Mouse (Mus musculus) hindbrain, postnatal 0 days (tissue): ENCODE results near the gene Mfsd11. TPM values are rescaled to one million over a fixed set of nuclear protein-coding genes. Genes with fewer than 3 reads are reported as not detected.
A peak's percentile ranks its signal among the peaks of the same experiment; 100 is the strongest.

Source experiments
- ATAC-seq: fragments of 200-750 bp; cut with Nextera tagmentation; 2 replicates; pipeline ENCODE4 v1.8.0; 2017; ENCODE audit warnings: mild to moderate bottlenecking, moderate TSS enrichment, moderate library complexity
- DNase-seq: peaks from one replicate; pipeline ENCODE4 v3.0.0-alpha.2; 2015; ENCODE audit warnings: low spot score
- H3K27ac ChIP-seq: fragments of 300-500 bp; sonication (generic); 2 replicates; pipeline ENCODE4 v1.5.1; 2014; ENCODE audit warnings: mild to moderate bottlenecking
- H3K27me3 ChIP-seq: fragments of 300-500 bp; sonication (generic); 2 replicates; pipeline ENCODE4 v1.6.1; 2014; ENCODE audit warnings: low read length, mixed read lengths; ENCODE audit not compliant: insufficient read depth
- H3K36me3 ChIP-seq: fragments of 300-500 bp; sonication (generic); 2 replicates; pipeline ENCODE4 v1.6.1; 2014; ENCODE audit warnings: low read length, mixed read lengths; ENCODE audit not compliant: insufficient read depth
- H3K4me1 ChIP-seq: fragments of 300-500 bp; sonication (generic); 2 replicates; pipeline ENCODE4 v1.6.1; 2014; ENCODE audit warnings: antibody characterized with exemption, low read length, mixed read lengths; ENCODE audit not compliant: insufficient read depth
- H3K4me2 ChIP-seq: fragments of 300-500 bp; sonication (generic); 2 replicates; pipeline ENCODE4 v1.6.1; 2014; ENCODE audit warnings: low read depth, mild to moderate bottlenecking, low read length, moderate library complexity, mixed read lengths
- H3K4me3 ChIP-seq: fragments of 300-500 bp; sonication (generic); 2 replicates; pipeline ENCODE4 v1.5.1; 2014; ENCODE audit warnings: low read length
- H3K9ac ChIP-seq: fragments of 300-500 bp; sonication (generic); replicated peaks from 2 replicates; pipeline ENCODE4 v1.6.1; 2014; ENCODE audit warnings: mild to moderate bottlenecking, low read length, moderate library complexity, mixed read lengths
- H3K9me3 ChIP-seq: fragments of 300-500 bp; sonication (generic); 2 replicates; pipeline ENCODE4 v1.6.1; 2016; ENCODE audit warnings: low read length, mixed read lengths
- CTCF ChIP-seq: IDR thresholded peaks from 2 replicates; pipeline ENCODE4 v1.5.1; 2016; ENCODE audit warnings: antibody characterized with exemption, control low read depth, low read depth
- WGBS: fragments of 180-500 bp; shearing (Covaris S2); extraction: QIAGEN DNeasy Blood & Tissue Kit; methylation state at CpG from one replicate; pipeline ENCODE4 v1.1.7; 2014; 5-methylcytosine and 5-hydroxymethylcytosine counted together
- polyA plus RNA-seq: library from polyadenylated mRNA; unstranded; fragments of >200 nt; fragmentation: Nextera tagmentation; extraction: Ambion mirVana; gene quantifications from 2 replicates; pipeline ENCODE4 v1.2.1, GENCODE M21; 2015
- total RNA-seq: library from RNA; depleted of rRNA; stranded (reverse); fragments of >200 nt; gene quantifications from 2 replicates; pipeline ENCODE4 v1.2.3, GENCODE M21; 2014

Gene Mfsd11
- total and polyA plus RNA-seq, 2 experiments from 2014 or later, result 45.6 to 62.8 TPM

DNA sequence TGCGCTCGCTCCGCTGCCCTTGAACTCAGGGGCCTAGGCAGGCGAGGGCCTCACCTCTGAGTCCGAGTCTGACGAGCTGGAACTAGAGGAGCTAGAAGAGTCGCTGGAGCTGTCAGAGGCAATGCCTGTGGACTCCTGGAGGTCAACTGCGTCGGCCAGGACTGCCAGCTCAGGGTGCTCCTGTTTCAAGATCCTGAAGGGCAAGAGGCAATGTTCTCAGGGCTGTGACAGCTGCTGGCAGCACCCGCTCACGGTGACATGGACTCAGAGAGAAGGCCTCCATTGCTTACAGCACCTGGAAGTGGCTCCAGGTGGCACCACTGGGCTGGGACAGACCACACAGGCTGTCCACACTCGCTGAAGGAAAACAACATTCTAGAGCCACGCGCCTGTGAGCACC is 13.3 kb upstream of the Mfsd11 start:
- Histone ChIP-seq H3K36me3 (peaks cover 61% of the 10 kb centered on the region), H3K4me2 (no peak overlapping the region), H3K27me3 (no peaks in the 10 kb centered on the region), H3K27ac (no peak overlapping the region), H3K9ac (no peak overlapping the region), H3K4me3 (no peak overlapping the region), H3K4me1 (peaks cover 8% of the 10 kb centered on the region), H3K9me3 (no peaks in the 10 kb centered on the region)
- WGBS, result 89% methylated on average over 14 of the region's 14 CpGs
- ATAC-seq (no peak), DNase-seq (no peak)
- no peak for TF ChIP-seq CTCF

DNA sequence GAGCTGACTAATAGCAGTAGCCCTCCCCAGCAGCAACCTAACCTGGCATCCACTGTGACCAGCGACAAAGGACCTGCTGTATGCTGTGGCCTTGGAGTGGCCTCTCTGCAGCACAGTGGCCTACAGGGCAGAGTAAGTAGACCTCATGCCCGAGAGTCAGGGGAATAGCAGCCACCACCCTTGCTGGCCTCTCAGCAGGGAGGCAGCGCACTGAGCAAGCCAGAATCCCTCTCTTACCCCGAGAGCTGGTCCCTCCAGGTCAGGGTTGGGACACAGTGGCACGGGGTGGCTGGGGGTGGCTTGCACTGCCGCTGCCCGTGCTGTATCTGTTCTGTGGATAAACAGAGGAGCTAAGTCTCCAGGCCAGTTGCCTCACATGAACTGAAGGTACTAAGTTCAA is 12.6 kb upstream of the Mfsd11 start:
- Histone ChIP-seq H3K9me3 (no peaks in the 10 kb centered on the region), H3K27ac (no peak overlapping the region), H3K4me3 (no peak overlapping the region), H3K4me1 (peaks cover 8% of the 10 kb centered on the region), H3K27me3 (no peaks in the 10 kb centered on the region), H3K36me3 (peaks cover 55% of the 10 kb centered on the region), H3K9ac (no peak overlapping the region), H3K4me2 (no peak overlapping the region)
- DNase-seq, result no peak
- 68% methylated on average over 7 of the region's 7 CpGs for WGBS
- ATAC-seq, result no peak
- no peak for TF ChIP-seq CTCF

DNA sequence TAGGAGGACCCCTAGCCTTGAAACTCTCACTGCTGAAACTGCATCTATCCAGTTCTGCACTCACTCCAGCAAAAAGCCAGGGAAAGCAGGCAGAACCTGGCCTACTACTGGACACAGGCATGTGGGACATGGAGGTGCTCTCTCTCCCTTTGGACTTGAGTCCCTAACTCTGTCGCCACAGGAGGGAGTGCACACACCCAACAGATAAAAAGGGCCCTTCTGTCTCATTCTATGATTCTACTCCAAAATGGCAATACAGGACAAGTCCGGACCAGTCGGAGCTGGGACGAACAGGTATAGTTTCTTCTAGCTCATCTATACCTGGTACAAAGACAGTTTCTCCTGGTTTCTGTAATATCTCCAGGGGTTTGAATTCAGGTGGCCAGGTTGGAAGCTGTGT is 11.5 kb upstream of the Mfsd11 start:
- no peak for DNase-seq
- Histone ChIP-seq H3K9ac (no peak overlapping the region; the same call in 1 of the 2 replicates), H3K4me3 (no peak overlapping the region), H3K4me2 (peak overlapping the region; percentile 65), H3K27me3 (no peaks in the 10 kb centered on the region), H3K36me3 (peaks cover 44% of the 10 kb centered on the region), H3K9me3 (no peaks in the 10 kb centered on the region), H3K27ac (no peak overlapping the region), H3K4me1 (peaks cover 8% of the 10 kb centered on the region)
- no peak for TF ChIP-seq CTCF
- ATAC-seq, result no peak
- 85% methylated on average over 4 of the region's 4 CpGs for WGBS

DNA sequence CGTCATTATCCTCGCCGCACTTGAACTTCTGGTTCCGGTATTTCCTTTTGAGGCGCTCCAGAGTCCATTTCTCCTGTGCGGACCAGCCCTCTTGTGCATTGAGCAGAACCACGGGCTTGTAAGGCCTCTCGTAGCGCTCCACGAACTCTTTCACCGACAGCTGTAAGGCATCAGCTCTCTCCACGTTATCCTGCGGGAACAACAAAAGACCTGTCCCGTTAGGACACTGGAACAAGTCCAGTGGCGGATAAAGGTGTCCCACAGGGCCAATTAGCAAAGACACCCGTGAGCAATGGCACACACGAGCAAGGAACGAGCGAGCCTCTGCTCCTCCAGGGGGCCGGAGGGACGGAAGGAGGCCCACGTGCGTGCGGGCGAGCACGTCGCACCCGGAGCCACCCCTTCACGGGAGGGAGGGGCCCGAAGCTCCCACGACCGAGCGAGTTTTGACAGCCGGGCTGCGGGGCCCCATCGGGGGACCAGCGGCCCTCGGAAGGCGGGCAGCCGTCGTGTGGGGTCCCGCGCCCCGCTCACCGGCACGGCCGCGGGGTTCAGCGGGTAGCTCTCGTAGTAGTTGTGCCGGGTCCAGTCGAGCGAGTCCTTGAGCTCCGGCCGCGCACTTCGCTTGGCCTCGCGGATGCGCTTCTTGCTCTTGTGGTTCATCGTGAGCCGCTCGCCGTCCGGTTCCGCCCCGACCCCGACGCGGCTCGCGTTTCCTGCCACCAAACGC is 9.5 kb upstream of the Mfsd11 start:
- peak; percentile 48 for ATAC-seq
- peak; percentile 38; the same call in 1 of the 2 replicates for TF ChIP-seq CTCF
- under 1% methylated on average over 73 of the region's 73 CpGs for WGBS
- H3K27ac ChIP-seq, result peak overlapping the region; percentile 95
- peak; percentile 79 for DNase-seq
- H3K4me2 ChIP-seq, result peak overlapping the region; percentile 65
- no peaks in the 10 kb centered on the region for H3K27me3 ChIP-seq
- peak overlapping the region; percentile 88 for H3K4me3 ChIP-seq
- H3K4me1 ChIP-seq, result peaks cover 8% of the 10 kb centered on the region
- no peaks in the 10 kb centered on the region for H3K9me3 ChIP-seq
- H3K9ac ChIP-seq, result peak overlapping the region; percentile 77
- H3K36me3 ChIP-seq, result peaks cover 27% of the 10 kb centered on the region

DNA sequence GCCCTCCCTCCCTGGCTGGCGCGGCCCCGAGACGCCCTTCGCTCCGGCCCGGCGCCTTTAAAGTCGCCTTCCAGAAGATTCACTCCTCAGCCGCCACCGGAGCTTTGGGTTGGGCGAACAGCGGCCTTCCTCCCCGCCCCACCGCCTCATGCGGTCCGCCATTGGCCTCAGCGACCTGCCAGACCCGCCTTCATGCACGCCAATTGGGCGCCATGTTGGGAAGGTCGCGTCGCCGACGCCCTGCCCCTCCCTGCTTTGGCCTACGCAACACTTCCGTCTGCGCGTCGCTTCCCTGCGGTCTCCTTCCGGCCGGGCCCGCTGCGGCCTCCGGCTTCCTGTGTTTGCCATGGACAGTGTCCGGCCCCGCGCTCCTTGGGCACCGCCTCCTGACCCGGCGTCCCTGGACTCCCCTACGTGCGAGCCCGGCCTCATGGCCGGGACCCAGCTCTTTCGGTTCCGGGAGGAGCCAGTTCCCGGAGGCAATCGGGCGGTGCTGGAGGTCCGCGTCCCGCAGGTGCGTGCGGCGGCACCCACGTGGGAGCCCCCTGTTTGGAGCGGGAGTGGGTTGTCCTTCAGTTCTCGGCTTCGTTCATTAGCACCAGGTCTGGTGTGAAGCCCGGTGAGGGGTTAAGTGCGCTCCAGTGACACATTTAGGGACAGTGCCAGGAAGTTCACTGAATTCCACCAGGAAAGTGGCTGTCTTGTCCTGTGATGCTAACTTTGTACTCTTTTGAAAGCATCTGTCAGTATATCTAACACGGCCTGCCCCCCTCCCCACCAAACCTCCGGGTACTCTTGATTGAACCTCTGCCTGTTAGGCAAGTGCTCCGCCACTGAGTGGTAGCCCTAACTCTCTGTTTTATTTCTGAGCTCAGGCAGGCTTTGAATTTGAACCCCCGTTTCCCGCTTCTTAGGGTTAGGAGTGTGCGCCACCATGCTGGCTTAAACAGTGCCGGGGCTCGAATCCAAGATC is 8.7 kb upstream of the Mfsd11 start, which contains the start of the genes Mettl23 and Jmjd6:
Gene Mettl23, plus strand, starts transcription at position 18 of the 973 bp plus-strand sequence.
Gene Jmjd6, minus strand, starts transcription at position 189 of the 973 bp plus-strand sequence.
- WGBS, result 1% methylated on average over 72 of the region's 72 CpGs
- Histone ChIP-seq H3K4me1 (peaks cover 8% of the 10 kb centered on the region), H3K36me3 (peaks cover 18% of the 10 kb centered on the region), H3K9ac (peak within 1 kb of the TSS; percentile 77), H3K27ac (peak within 1 kb of the TSS; percentile 95), H3K9me3 (no peaks in the 10 kb centered on the region), H3K27me3 (no peaks in the 10 kb centered on the region), H3K4me2 (peak within 1 kb of the TSS; percentile 65), H3K4me3 (peak within 1 kb of the TSS; percentile 88)
- ATAC-seq (peak; percentile 98), DNase-seq (peak; percentile 98)
- no peak for TF ChIP-seq CTCF

DNA sequence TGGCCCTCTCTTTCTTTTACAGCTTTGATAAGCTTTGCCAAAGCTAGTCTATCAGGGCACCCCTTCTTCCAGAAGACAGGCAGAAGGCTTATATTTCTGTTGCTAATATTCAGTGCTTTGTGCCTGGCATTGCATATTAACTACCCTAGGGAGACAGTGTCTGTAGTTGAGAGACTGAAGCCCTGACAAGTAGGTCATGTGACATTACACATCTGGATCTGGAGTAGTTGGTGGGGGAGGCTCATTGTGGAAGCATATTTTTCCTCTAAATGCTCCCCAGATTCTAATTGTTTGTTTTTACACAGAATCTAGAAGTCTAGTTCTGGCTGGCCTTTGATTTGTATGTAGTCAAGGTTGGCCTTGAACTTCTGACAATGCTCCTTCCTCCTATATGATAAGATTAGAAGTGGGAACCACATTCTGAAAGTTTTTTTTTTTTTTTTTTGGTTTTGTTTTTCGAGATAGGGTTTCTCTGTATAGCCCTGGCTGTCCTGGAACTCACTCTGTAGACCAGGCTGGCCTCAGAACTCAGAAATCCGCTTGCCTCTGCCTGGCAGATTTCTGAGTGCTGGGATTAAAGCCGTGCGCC is 5.6 kb upstream of the Mfsd11 start:
- ATAC-seq, result no peak
- Histone ChIP-seq H3K36me3 (no peaks in the 10 kb centered on the region), H3K27ac (no peak overlapping the region)

More for the DNA sequence above, 5.6 kb upstream of the Mfsd11 start:
- Histone ChIP-seq H3K27me3 (no peaks in the 10 kb centered on the region), H3K4me3 (no peak overlapping the region), H3K4me2 (no peak overlapping the region), H3K9me3 (no peaks in the 10 kb centered on the region), H3K4me1 (peaks cover 1% of the 10 kb centered on the region), H3K9ac (no peak overlapping the region)
- no peak for DNase-seq
- no peak for TF ChIP-seq CTCF
- WGBS, result 73% methylated on average over 4 of the region's 4 CpGs
